Mouse (Mus musculus) embryo, embryonic 9.5 days (tissue): ENCODE results near the gene Enpp5.

Experiments
- DNase-seq: peaks from one replicate; pipeline ENCODE4 v3.0.0-alpha.2; 2017; ENCODE audit errors: extremely low spot score

Gene Enpp5

DNA sequence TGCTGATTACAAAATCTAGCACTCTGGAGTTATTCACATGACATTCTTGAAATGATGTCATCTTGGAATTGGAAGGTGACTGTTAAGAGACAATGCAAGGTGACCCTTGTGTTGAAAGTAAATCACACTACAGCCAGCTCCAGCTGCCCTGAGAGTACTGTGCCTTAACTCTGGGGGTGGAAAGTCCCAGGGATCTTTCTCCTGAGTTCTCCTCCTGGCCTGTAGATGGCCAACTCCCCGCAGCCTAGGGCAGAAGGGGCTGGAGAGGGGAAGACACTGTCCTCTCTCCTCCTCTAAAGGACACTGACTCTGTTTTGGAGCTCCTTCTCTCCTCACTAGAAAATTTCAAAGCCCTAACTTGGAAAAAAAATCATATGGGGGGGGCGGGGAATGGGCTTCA lies 12.9 kb downstream of the Enpp5 start:
- DNase-seq = no peak

DNA sequence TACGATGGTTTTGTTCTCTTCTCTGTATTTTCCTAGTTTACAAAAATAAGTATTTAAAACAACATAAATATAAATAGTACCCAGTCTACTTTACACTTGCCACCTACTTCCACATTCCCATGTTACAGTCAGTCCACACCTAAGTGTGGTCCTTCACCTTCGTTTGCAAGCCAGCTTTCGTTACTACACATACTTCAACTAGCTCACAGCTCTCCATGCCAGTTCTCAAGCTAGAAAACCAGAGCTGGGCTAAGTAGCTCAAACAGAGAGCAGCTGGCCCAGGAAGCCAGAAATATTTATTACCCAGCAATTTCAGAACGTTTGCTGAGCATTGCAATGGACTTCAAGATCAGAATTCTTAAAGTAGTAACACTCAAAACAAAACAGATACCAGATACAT lies 21.9 kb downstream of the Enpp5 start:
- no peak for DNase-seq

DNA sequence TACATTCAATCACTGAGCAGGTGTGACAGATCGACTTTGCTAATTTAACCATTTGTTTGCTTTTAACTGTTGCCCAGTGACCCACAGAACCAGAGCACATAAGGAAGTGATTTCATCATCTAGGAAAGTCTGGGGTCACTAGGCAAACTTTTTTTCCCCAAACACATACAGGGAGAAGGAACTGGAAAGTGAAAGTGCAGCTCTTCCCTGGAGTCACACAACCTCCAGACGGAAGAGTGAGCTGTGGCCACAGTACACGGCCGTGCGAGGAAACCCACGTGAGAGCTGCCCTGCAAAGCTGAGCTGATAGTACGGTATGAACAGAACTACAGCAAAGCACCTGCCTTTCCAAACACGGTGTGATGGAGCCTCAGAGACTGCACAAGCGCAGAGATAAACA lies 22.3 kb downstream of the Enpp5 start:
- no peak for DNase-seq

DNA sequence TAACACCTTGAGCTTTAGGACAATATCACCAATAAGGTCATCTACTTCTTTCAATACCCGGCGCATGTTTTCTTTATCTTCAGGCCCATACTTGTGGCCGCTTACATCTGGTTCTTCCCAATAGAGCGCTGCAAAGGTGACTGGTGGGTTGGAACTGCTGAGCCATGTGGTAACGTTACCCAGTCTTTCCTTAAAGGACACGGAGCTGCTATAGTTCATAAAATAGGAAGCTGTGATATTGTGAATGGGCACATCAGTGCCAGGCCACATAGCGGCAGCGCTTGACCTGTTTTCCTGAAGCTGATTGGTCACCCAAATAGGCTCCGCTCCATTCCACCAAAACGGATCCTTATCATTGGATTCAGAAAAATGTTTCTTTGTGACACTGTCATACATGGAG lies 23.3 kb downstream of the Enpp5 start:
- no peak for DNase-seq

DNA sequence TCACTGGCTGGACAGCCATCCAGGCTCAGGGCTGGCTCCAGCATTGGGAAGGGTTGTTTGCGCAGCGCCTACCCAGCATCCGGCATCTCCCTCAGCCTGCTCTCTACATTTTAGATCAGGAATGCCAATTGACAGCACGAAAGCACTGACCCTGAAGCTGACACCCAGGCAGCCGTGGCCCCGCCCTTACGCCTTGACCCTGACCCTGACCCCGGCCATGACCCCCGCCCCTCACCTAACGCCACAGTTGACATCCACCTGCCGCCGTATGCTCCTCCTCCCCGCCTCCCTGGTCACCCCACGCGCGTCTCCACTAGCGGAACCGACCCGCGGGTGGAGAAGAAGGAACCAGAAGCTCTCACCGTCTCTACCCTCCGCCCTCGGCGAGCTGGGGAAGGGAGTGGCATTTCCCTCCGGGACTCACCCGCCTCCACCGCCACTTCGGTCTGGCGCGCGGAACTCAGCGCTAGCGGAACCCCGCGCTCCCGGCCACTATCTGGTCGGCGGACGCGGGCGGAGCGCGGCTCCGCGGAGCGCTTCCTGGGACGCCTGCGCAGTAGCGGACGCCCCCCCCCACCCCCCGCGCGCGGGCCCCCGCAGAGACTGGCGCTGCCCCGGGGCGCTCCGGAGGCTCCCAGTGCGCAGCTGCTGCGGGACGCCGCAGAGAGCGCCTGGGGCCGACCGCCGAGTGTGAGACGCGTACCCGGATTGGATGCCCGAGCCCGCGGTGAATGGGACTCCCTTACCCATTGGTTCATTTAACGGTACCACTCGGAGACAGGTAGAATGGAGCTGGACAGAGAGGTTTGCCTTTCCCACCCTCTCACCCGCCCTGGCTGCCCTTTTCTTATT lies 26.9 kb downstream of the Enpp5 start, which contains the start of gene Enpp4:
Gene Enpp4 (minus strand): TSS at position 523 of the 852 bp plus-strand sequence.
- DNase-seq = peak; percentile 76

GRCm38 (mm10) chr17:44108331-44108730 lies 29.7 kb downstream of the Enpp5 start:
- no peak for DNase-seq

DNA sequence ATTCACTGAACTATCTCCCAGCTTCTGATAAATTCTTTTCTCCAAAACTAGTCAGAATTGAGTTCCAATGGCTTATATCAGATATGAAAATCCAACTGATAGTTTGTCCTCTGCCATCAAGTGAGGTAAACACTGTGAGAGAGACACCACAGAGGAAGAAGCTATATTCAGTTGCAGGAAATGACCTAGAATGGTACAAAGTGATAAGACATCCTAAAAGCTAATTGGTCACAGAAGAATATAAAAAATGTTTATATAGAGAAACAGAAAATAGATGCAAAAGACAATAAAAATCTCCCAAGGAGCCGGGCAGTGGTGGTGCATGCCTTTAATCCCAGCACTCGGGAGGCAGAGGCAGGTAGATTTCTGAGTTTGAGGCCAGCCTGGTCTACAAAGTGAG lies 38.0 kb downstream of the Enpp5 start:
- no peak for DNase-seq

DNA sequence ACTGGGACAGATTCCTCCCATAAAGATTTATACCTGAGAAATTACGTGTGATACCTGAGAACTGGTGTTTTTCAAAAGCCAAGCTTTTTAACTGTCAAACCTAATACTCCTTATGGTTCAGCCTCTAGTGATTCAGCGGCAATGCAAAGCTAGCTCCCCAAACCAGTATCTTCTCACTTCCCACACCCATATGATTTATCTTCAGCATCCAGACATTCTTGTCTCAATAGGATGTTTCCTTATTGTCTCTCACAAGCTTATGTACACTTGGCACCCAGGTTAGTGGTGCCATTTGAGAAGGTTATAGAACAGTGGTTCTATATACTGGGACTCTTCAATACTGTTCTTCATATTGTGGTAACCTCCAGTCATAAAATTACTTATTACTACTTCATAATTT lies 39.1 kb downstream of the Enpp5 start:
- DNase-seq = no peak

- DNase-seq = no peak
Measured at GRCm38 (mm10) chr17:44118231-44118630, 39.6 kb downstream of the Enpp5 start.

GRCm38 (mm10) chr17:44121366-44122100 lies 42.9 kb downstream of the Enpp5 start:
- no peak for DNase-seq

GRCm38 (mm10) chr17:44129092-44129750 lies 50.6 kb downstream of the Enpp5 start:
- DNase-seq = no peak

GRCm38 (mm10) chr17:44130429-44130828 lies 51.8 kb downstream of the Enpp5 start:
- peak; percentile 58 for DNase-seq

DNA sequence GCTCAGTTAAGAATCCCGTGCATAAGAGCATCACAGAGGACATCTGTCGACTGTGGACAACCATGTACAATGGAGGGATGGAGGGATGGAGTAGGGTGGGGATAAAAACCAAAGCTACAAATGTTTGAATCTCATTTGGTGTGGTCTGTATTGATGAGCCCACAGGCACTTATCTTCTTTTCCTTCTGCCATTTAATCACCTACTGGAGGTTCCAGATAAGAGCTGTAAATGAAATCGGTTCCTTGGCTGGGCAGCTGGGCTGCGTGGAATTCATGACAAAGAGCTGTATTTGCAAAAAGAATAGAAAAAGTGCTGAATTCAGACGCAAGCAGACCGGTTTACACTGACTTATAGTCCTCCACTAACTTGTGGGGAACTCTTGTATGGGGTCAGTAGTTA lies 55.5 kb downstream of the Enpp5 start:
- DNase-seq = no peak

DNA sequence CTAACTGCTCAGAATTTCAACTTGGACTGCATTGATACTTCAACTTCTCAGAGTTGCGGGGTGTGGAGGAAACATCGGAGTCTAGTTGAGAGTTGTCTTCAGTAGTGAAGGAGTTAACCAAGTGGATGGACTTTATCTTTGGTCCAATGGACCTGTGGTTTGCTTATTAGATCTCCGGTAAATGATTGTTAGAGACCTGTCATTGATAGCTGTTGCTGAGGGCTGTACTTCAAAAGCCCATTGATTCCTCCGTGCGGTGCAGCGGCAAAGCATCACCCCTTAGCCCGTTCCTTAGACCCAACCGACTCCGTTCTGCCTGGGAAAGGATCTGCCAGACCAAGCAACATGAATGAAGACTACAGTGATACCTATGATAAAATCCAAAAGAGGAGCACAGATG lies 55.9 kb downstream of the Enpp5 start:
- no peak for DNase-seq

DNA sequence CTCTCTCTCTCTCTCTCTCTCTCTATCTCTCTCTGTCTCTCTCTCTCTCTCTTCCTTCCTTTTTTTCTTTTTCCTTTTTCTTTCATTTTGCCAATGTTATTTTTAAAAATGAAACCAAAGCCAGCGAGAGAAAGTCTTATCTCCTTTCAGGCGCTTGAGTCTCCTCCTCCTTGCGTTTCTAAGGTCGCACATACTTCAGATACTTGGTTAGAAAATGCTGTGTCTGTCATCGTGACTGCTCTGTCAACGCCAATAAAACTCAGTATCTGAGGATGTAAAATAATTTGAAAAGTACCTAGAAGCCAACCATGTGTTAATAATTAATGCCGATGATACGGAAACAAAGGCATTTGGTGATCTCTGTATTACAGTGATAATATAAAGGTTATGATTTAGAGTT lies 57.4 kb downstream of the Enpp5 start:
- DNase-seq = no peak
